Mouse (Mus musculus) liver, adult 2 months (tissue): Measurements from ENCODE around the gene Zcchc4.

ENCODE experiments used
- CTCF ChIP-seq: fragments of 200-500 bp; IDR thresholded peaks from 2 replicates; pipeline ENCODE4 v1.5.1; 2011; ENCODE audit warnings: low read depth, low read length, control low read depth
- POLR2A ChIP-seq: fragments of 200-500 bp; IDR thresholded peaks from 2 replicates; pipeline ENCODE4 v1.6.1; 2011; ENCODE audit warnings: low read length, control low read depth; ENCODE audit not compliant: insufficient read depth; ENCODE audit errors: extremely low read depth

DNA sequence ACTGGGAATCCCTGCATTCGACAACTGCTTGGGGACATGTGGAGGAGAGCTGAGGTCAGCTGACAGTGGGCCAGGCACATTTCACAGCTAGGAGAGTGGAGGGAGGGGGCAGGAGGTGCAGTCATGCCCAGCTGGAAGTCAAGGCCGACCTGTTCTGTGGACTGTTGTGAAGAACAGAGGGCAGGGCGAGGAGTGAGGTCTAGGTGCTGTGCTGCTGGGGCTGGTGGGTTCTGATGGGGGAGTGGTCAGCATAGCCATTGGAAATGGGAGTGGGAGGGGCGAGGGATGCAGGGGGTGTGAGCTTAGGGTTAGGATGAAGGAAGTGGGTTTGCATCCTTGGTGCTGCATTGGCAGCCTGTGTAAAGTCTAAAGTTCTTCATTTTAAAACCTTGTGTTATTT is 30.6 kb downstream of the Zcchc4 start:
- TF ChIP-seq CTCF (no peak), POLR2A (no peak)
